Mouse (Mus musculus): Measurements from ENCODE around the gene 7530416G11Rik. TPM values are rescaled to one million over a fixed set of nuclear protein-coding genes. Genes with fewer than 3 reads are reported as not detected.

7530416G11Rik gene
- polyA plus RNA-seq, 1 experiment from 2014 or later, result not detected

DNA sequence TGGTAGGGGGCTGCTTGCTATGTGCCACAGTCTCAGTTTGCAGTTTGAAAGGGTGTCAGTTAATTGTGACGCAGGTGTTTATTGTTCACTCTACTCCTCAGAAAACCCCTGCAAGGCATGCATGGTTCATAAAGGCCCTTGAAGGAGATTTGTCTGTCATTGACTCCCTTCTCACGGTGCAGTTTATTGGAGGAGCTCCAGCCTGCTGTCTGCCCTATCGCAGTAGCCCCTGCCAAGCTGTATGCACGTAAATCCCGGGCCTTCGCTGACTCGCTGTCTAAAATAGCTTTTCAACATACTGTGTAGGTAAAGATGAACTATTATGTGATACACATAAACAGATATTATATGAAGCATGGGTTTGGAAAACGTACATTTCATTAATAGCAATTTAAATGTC lies 45.2 kb downstream of the 7530416G11Rik start:
- H3K27ac ChIP-seq, result peak overlapping the region; percentile 86
- H3K36me3 ChIP-seq, result peaks cover 5% of the 10 kb centered on the region; the same call in 1 of the 2 replicates
- 30% methylated on average over 8 of the region's 8 CpGs for WGBS
- peak; percentile 31; the same call in 1 of the 2 replicates for ATAC-seq
- no peak overlapping the region for H3K4me3 ChIP-seq (replicated peaks)
- H3K4me1 ChIP-seq (replicated peaks), result peaks cover 91% of the 10 kb centered on the region
- no peaks in the 10 kb centered on the region for H3K9me3 ChIP-seq
- H3K9ac ChIP-seq (replicated peaks), result no peak overlapping the region
- peaks cover 24% of the 10 kb centered on the region for H3K27me3 ChIP-seq
- H3K4me2 ChIP-seq (replicated peaks), result no peak overlapping the region

DNA sequence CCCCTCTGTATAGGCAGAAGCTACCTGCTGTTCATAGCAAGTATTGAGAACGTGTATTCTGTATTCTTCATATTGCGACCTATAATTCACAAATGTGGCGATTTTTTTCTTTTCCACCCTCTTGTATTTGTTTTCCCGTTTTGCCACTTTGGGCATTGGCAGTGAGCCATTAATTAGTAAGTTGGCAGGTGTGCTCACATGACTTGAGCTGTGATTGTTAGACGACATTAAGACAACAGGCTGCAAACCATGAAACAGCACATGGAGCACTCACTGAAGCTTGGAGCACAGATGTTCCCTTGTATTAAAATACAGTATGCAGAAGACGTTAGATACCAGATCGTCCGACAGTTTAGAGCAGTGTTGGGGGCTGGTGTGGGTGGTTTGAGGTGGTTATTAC lies 46.1 kb downstream of the 7530416G11Rik start:
- Histone ChIP-seq H3K4me1 (replicated peaks) (peaks cover 81% of the 10 kb centered on the region), H3K27me3 (peaks cover 24% of the 10 kb centered on the region), H3K9me3 (no peaks in the 10 kb centered on the region), H3K9ac (replicated peaks) (no peak overlapping the region), H3K4me2 (replicated peaks) (no peak overlapping the region), H3K27ac (peak overlapping the region; percentile 86), H3K4me3 (replicated peaks) (no peak overlapping the region), H3K36me3 (peaks cover 6% of the 10 kb centered on the region)
- WGBS, result 55% methylated on average over 8 of the region's 8 CpGs
- ATAC-seq, result no peak

DNA sequence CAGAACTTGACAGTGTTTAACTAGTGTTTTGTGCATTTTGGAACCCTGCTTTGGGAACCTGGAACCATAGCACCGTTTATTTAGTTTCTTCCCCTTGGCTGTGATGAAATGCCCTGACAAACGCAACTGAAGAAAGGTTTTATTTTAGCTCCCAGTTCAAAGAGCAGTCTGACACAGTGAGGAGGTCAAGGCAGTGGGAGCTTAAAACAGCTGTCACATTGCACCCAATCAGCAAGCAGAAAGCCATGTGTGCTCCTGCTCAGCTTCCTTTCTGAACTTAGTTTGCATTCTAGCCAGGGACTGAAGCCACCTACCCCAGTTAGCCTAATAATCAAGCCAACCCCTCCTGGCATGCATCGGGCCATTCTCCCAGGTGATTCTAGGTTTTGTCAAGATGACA lies 56.4 kb downstream of the 7530416G11Rik start:
- H3K27me3 ChIP-seq, result no peaks in the 10 kb centered on the region
- no peak overlapping the region for H3K4me3 ChIP-seq (replicated peaks)
- no peaks in the 10 kb centered on the region for H3K9me3 ChIP-seq
- H3K9ac ChIP-seq (replicated peaks), result no peak overlapping the region
- no peak overlapping the region for H3K4me2 ChIP-seq (replicated peaks)
- WGBS, result 82% methylated on average over 3 of the region's 3 CpGs
- no peaks in the 10 kb centered on the region for H3K4me1 ChIP-seq (replicated peaks)
- ATAC-seq, result no peak
- peaks cover 29% of the 10 kb centered on the region for H3K36me3 ChIP-seq
- H3K27ac ChIP-seq, result no peak overlapping the region

Other genes starting within 250 kb of the 7530416G11Rik start
- 513 and 524 TPM in 2 replicates for gene Atxn10, start 167.0 kb downstream of the 7530416G11Rik start, polyA plus RNA-seq (2015; fragmentation: Nextera tagmentation; extraction: Ambion mirVana)
- 55.9 and 63.4 TPM in 2 replicates for gene Wnt7b, start 79.2 kb upstream of the 7530416G11Rik start, polyA plus RNA-seq (2015; fragmentation: Nextera tagmentation; extraction: Ambion mirVana)
- 0.54 and 0.96 TPM in 2 replicates for gene Ppara, start 231.8 kb upstream of the 7530416G11Rik start, polyA plus RNA-seq (2015; fragmentation: Nextera tagmentation; extraction: Ambion mirVana)

Data from midbrain, embryonic 13.5 days (tissue).